Mouse (Mus musculus): ENCODE data around the gene Arfgap3. TPM values are rescaled to one million over a fixed set of nuclear protein-coding genes. Genes with fewer than 3 reads are reported as not detected.
"Not testable (repeated sequence)": the region's sequence is repeated elsewhere in the genome, so short reads cannot be mapped to it uniquely, and the experiment has no call there.

Arfgap3 gene
- total and polyA plus RNA-seq, 2 experiments, result 4.7 to 9.0 TPM

- no peak for TF ChIP-seq CTCF (IDR thresholded peaks at IDR 0.05; ENCODE audit: low read depth, low read length)
- TF ChIP-seq POLR2A (IDR thresholded peaks at IDR 0.05; ENCODE audit: extremely low read depth, insufficient read depth, low read length), result no peak
- H3K36me3 ChIP-seq (ENCODE audit: control insufficient read depth, insufficient read depth, low read length), result peaks cover 11% of the 10 kb centered on the region; the same call in 1 of the 2 replicates
- H3K79me2 ChIP-seq (ENCODE audit: control insufficient read depth, insufficient read depth, low read length), result no peaks in the 10 kb centered on the region
- H3K4me3 ChIP-seq (ENCODE audit: insufficient read depth, low read depth, low read length), result no peak overlapping the region
- 86% methylated on average over 5 of the region's 5 CpGs for WGBS
- H3K4me1 ChIP-seq (ENCODE audit: control insufficient read depth, insufficient read depth, low read length), result no peaks in the 10 kb centered on the region
- H3K27me3 ChIP-seq (ENCODE audit: control insufficient read depth, insufficient read depth, low read length), result no peaks in the 10 kb centered on the region
- no peak for DNase-seq (ENCODE audit: extremely low read depth, low read depth, low spot score)
- no peak overlapping the region for H3K9ac ChIP-seq (ENCODE audit: low read depth, low read length)
- no peak overlapping the region for H3K27ac ChIP-seq (replicated peaks; ENCODE audit: insufficient read depth, low read depth, low read length)
These were observed 21.1 kb downstream of the Arfgap3 start for GRCm38 (mm10) chr15:83328952-83329351.

- H3K27me3 ChIP-seq (ENCODE audit: control insufficient read depth, insufficient read depth, low read length), result no peaks in the 10 kb centered on the region
- H3K79me2 ChIP-seq (ENCODE audit: control insufficient read depth, insufficient read depth, low read length), result no peaks in the 10 kb centered on the region
- no peak overlapping the region for H3K27ac ChIP-seq (replicated peaks; ENCODE audit: insufficient read depth, low read depth, low read length)
- TF ChIP-seq POLR2A (IDR thresholded peaks at IDR 0.05; ENCODE audit: extremely low read depth, insufficient read depth, low read length) (no peak), CTCF (IDR thresholded peaks at IDR 0.05; ENCODE audit: low read depth, low read length) (no peak)
- no peaks in the 10 kb centered on the region for H3K4me1 ChIP-seq (ENCODE audit: control insufficient read depth, insufficient read depth, low read length)
- H3K4me3 ChIP-seq (ENCODE audit: insufficient read depth, low read depth, low read length), result no peak overlapping the region
- WGBS, result 100% methylated on average over 2 of the region's 2 CpGs
- no peak for DNase-seq (ENCODE audit: extremely low read depth, low read depth, low spot score)
- peaks cover 18% of the 10 kb centered on the region; the same call in 1 of the 2 replicates for H3K36me3 ChIP-seq (ENCODE audit: control insufficient read depth, insufficient read depth, low read length)
- no peak overlapping the region for H3K9ac ChIP-seq (ENCODE audit: low read depth, low read length)
These were observed 27.0 kb downstream of the Arfgap3 start for GRCm38 (mm10) chr15:83323071-83323470.

GRCm38 (mm10) chr15:83314914-83315313, 35.1 kb downstream of the Arfgap3 start:
- no peaks in the 10 kb centered on the region for H3K79me2 ChIP-seq (ENCODE audit: control insufficient read depth, insufficient read depth, low read length)
- no peaks in the 10 kb centered on the region for H3K4me1 ChIP-seq (ENCODE audit: control insufficient read depth, insufficient read depth, low read length)
- no peaks in the 10 kb centered on the region for H3K27me3 ChIP-seq (ENCODE audit: control insufficient read depth, insufficient read depth, low read length)
- WGBS, result 83% methylated on average over 1 of the region's 1 CpGs
- H3K36me3 ChIP-seq (ENCODE audit: control insufficient read depth, insufficient read depth, low read length), result peaks cover 19% of the 10 kb centered on the region
- no peak for TF ChIP-seq POLR2A (IDR thresholded peaks at IDR 0.05; ENCODE audit: extremely low read depth, insufficient read depth, low read length)
- DNase-seq (ENCODE audit: extremely low read depth, low read depth, low spot score), result no peak
- no peak overlapping the region for H3K4me3 ChIP-seq (ENCODE audit: insufficient read depth, low read depth, low read length)
- H3K27ac ChIP-seq (replicated peaks; ENCODE audit: insufficient read depth, low read depth, low read length), result no peak overlapping the region
- H3K9ac ChIP-seq (ENCODE audit: low read depth, low read length), result no peak overlapping the region

- Histone ChIP-seq H3K79me2 (ENCODE audit: control insufficient read depth, insufficient read depth, low read length) (no peaks in the 10 kb centered on the region), H3K9ac (ENCODE audit: low read depth, low read length) (no peak overlapping the region), H3K4me1 (ENCODE audit: control insufficient read depth, insufficient read depth, low read length) (peaks cover 9% of the 10 kb centered on the region; the same call in 1 of the 2 replicates), H3K27ac (replicated peaks; ENCODE audit: insufficient read depth, low read depth, low read length) (no peak overlapping the region), H3K36me3 (ENCODE audit: control insufficient read depth, insufficient read depth, low read length) (peaks cover 21% of the 10 kb centered on the region), H3K27me3 (ENCODE audit: control insufficient read depth, insufficient read depth, low read length) (no peaks in the 10 kb centered on the region), H3K4me3 (ENCODE audit: insufficient read depth, low read depth, low read length) (no peak overlapping the region)
- 96% methylated on average over 5 of the region's 5 CpGs for WGBS
- DNase-seq (ENCODE audit: extremely low read depth, low read depth, low spot score), result no peak
- TF ChIP-seq POLR2A (IDR thresholded peaks at IDR 0.05; ENCODE audit: extremely low read depth, insufficient read depth, low read length) (no peak), CTCF (IDR thresholded peaks at IDR 0.05; ENCODE audit: low read depth, low read length) (no peak)
These were observed 40.2 kb downstream of the Arfgap3 start for GRCm38 (mm10) chr15:83309878-83310277.

- not testable (repeated sequence) for H3K27me3 ChIP-seq (ENCODE audit: control insufficient read depth, insufficient read depth, low read length); H3K9ac ChIP-seq (ENCODE audit: low read depth, low read length); DNase-seq (ENCODE audit: extremely low read depth, low read depth, low spot score); H3K27ac ChIP-seq (replicated peaks; ENCODE audit: insufficient read depth, low read depth, low read length); H3K4me3 ChIP-seq (ENCODE audit: insufficient read depth, low read depth, low read length); H3K79me2 ChIP-seq (ENCODE audit: control insufficient read depth, insufficient read depth, low read length)
- Histone ChIP-seq H3K36me3 (ENCODE audit: control insufficient read depth, insufficient read depth, low read length) (peaks cover 18% of the 10 kb centered on the region), H3K4me1 (ENCODE audit: control insufficient read depth, insufficient read depth, low read length) (peaks cover 11% of the 10 kb centered on the region)
- whole genome bisulfite sequencing, result 95% methylated on average over 1 of the region's 1 CpGs
These were observed 41.3 kb downstream of the Arfgap3 start for GRCm38 (mm10) chr15:83308708-83309107.

- Histone ChIP-seq H3K36me3 (ENCODE audit: control insufficient read depth, insufficient read depth, low read length) (peaks cover 8% of the 10 kb centered on the region; the same call in 1 of the 2 replicates), H3K9ac (ENCODE audit: low read depth, low read length) (no peak overlapping the region), H3K79me2 (ENCODE audit: control insufficient read depth, insufficient read depth, low read length) (no peaks in the 10 kb centered on the region), H3K27ac (replicated peaks; ENCODE audit: insufficient read depth, low read depth, low read length) (peak overlapping the region; percentile 50; the same call in 1 of the 2 replicates), H3K4me3 (ENCODE audit: insufficient read depth, low read depth, low read length) (no peak overlapping the region), H3K27me3 (ENCODE audit: control insufficient read depth, insufficient read depth, low read length) (no peaks in the 10 kb centered on the region), H3K4me1 (ENCODE audit: control insufficient read depth, insufficient read depth, low read length) (peaks cover 11% of the 10 kb centered on the region)
- TF ChIP-seq POLR2A (IDR thresholded peaks at IDR 0.05; ENCODE audit: extremely low read depth, insufficient read depth, low read length), result no peak
- DNase-seq (ENCODE audit: extremely low read depth, low read depth, low spot score), result no peak
- WGBS, result 89% methylated on average over 12 of the region's 12 CpGs
These were observed 43.9 kb downstream of the Arfgap3 start for GRCm38 (mm10) chr15:83306181-83306580.
